Mouse (Mus musculus) left cerebral cortex, adult 2 months (tissue): ENCODE data around the gene Nelfa. TPM values are rescaled to one million over a fixed set of nuclear protein-coding genes. Genes with fewer than 3 reads are reported as not detected.

Source experiments
- DNase-seq, 2 experiments: peaks; one replicate each; pipeline ENCODE4 v3.0.0; 2021 to 2022; ENCODE audit warnings: low spot score in 2 of 2, mixed read lengths in 1 of 2; ENCODE audit errors: extremely low spot score in 1 of 2
- H3K27ac ChIP-seq: fragments of 200-600 bp; 2 replicates; pipeline ENCODE4 v1.8.1; 2022
- H3K4me3 ChIP-seq: fragments of 200-600 bp; 2 replicates; pipeline ENCODE4 v1.8.1; 2022
- CTCF ChIP-seq: fragments of 200-600 bp; IDR thresholded peaks from 2 replicates; pipeline ENCODE4 v1.8.1; 2022; ENCODE audit warnings: antibody characterized with exemption, mild to moderate bottlenecking, moderate library complexity
- intact Hi-C: fragments of 180-260 bp; cut with DNase I; formaldehyde crosslinking; loops from one replicate; pipeline ENCODE4 v1.15.1; 2025
- total RNA-seq, 2 experiments: library from RNA; stranded (reverse); gene quantifications; 2 replicates each; pipeline ENCODE4 v1.2.3; 2021

Nelfa gene
- total RNA-seq, 2 experiments from 2014 or later: 20.9 to 23.4 TPM

DNA sequence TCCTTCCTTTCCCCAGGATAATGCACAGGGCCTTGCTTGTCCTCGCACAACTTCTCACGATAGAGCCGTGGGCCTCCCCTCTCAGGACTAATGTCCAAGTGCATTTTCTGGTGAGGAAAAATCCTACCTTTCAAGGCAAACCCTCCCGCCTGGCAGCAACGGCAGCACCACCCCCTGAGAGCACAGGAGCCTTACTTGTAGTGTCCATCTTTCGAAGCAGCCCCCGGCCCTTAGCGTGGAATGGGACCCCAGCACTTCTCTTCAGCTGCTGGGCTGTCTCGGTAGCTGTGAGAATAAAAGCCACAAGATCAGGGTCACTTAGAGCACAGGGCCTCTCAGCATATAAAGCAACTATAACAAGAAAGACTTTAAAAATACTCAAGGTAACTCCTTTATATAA, 33.0 kb downstream of the Nelfa start:
- DNase-seq: no peak
- H3K27ac ChIP-seq: no peak overlapping the region
- intact Hi-C loops: no loop called here
- no peak overlapping the region for H3K4me3 ChIP-seq
- no peak for TF ChIP-seq CTCF

DNA sequence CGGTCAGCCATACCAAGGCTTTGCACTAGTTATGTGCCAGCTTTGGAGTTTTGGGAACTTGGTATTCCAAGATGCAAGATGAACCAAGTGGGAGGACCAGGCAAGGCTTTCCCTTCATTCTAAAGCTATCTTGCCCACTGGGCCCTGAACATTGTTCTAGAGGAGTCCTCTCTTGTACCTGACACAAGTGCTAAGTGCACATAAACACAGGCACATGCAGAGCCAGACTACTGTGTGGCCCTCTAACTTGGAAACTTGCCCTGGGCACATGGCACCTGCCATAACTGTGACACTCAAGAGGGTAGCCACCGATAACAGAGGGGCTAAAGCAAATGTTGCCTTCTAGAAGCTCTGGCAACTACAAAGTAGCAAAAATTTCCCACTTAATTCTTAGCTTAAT, 33.5 kb downstream of the Nelfa start:
- TF ChIP-seq CTCF: no peak
- no peak for DNase-seq
- no peak overlapping the region for H3K27ac ChIP-seq
- H3K4me3 ChIP-seq: no peak overlapping the region
- intact Hi-C loops: no loop called here

DNA sequence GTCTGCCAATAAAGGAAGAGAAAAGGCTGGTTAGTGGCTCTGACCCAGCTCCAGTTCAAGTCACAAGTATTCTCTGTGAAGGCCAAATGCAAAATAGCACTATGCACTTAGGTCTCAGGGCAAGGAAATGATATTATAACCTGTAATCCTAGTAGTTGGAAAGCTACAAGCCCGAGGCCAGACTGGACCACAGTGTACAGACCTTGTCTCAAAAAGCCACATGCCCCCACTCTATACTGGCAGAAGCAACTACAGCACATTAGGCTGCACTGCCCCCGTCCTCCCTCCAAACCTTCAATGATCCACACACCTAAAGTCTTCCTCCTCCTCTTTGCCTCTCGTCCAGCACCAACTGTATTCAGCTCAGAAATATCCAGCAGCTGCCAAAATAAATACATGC, 34.9 kb downstream of the Nelfa start:
- H3K27ac ChIP-seq: no peak overlapping the region
- intact Hi-C loops: no loop called here
- no peak for TF ChIP-seq CTCF
- no peak overlapping the region for H3K4me3 ChIP-seq
- DNase-seq: no peak

DNA sequence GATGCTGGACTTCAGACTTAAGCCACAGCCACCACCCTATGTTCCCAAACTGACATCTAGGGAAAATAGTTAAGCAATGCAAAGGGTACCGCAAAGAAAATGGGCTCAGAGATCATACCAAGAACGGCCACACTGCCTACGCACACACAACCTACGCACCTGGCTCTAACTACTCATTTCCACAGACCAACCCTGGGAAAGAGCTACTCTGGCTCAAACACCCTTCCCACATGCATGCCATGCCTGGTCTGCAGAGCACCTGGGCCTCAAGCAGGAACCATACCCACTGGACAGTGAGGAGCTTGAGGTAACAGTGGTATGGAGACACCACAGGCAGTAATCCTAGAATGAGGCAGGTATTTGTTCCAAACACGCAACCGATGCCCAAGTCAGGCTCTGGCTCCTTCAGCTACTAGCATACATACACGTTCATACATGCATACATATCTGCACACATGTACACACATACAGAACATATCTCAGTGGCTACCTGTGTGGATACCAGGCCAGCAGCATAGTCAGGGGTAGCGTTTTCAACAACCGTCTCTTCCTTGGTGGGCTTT, 35.4 kb downstream of the Nelfa start:
- no peak overlapping the region for H3K4me3 ChIP-seq
- intact Hi-C loops: no loop called here
- H3K27ac ChIP-seq: no peak overlapping the region
- no peak for TF ChIP-seq CTCF
- DNase-seq: no peak

- Histone ChIP-seq H3K4me3 (no peak overlapping the region), H3K27ac (no peak overlapping the region)
- no peak for TF ChIP-seq CTCF
- intact Hi-C loops: no loop called here
- no peak for DNase-seq
Measured at GRCm38 (mm10) chr5:33900101-33900500, 36.1 kb downstream of the Nelfa start.

DNA sequence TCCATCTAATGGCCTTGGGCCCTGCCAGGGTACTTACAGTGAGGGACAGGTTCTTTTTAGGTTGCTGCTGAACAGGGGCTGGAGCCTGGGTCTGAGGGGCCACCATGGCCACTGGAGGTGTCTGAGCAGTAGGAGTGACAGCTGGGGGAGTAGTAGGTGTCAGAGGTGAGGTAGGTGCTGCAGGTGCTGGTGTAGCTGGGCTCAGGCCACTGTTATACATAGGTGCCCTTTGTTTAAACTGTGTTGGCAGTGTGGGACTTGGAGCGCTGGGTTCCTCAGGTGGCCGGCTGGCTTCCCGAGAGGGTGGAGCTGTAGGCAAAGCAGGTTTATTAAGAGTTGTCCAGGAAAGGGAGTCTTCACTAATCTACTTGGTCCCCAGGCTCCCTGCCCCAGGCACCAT, 37.0 kb downstream of the Nelfa start:
- no peak for TF ChIP-seq CTCF
- no peak for DNase-seq
- no peak overlapping the region for H3K27ac ChIP-seq
- H3K4me3 ChIP-seq: no peak overlapping the region
- intact Hi-C loops: no loop called here

DNA sequence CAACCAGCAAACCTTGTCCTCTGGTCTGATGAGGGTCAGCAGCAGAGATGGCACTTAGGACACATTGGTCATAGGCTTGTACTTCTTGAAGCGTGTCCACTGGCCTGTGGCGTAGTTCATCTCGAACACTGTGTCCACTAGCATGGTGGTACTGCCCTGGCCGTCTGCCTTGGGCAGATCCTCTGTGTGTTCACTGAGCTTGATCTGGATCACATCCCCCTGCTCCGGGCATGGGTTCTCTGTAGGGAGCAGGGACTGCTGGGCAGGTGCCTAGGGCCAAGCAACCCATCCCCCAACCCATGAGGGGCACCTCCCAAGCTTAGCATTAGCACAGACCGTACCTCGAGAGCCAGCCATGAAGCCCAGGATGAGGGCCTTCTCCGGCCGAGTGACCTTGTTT, 37.5 kb downstream of the Nelfa start:
- no peak for TF ChIP-seq CTCF
- Histone ChIP-seq H3K4me3 (no peak overlapping the region), H3K27ac (no peak overlapping the region)
- no peak for DNase-seq
- intact Hi-C loops: no loop called here

GRCm38 (mm10) chr5:33897158-33897557, 39.1 kb downstream of the Nelfa start:
- no peak overlapping the region for H3K27ac ChIP-seq
- no peak overlapping the region for H3K4me3 ChIP-seq
- intact Hi-C loops: no loop called here
- DNase-seq: no peak
- TF ChIP-seq CTCF: no peak

- peak overlapping the region; percentile 50; the same call in 1 of the 2 replicates for H3K27ac ChIP-seq
- TF ChIP-seq CTCF: no peak
- intact Hi-C loops: no loop called here
- peak in 1 of 2 experiments; percentile 32 for DNase-seq
- no peak overlapping the region for H3K4me3 ChIP-seq
Measured at GRCm38 (mm10) chr5:33895116-33895515, 41.1 kb downstream of the Nelfa start.

GRCm38 (mm10) chr5:33893406-33893805, 42.8 kb downstream of the Nelfa start:
- intact Hi-C loops: no loop called here
- no peak for TF ChIP-seq CTCF
- DNase-seq: no peak
- no peak overlapping the region for H3K4me3 ChIP-seq
- no peak overlapping the region for H3K27ac ChIP-seq

DNA sequence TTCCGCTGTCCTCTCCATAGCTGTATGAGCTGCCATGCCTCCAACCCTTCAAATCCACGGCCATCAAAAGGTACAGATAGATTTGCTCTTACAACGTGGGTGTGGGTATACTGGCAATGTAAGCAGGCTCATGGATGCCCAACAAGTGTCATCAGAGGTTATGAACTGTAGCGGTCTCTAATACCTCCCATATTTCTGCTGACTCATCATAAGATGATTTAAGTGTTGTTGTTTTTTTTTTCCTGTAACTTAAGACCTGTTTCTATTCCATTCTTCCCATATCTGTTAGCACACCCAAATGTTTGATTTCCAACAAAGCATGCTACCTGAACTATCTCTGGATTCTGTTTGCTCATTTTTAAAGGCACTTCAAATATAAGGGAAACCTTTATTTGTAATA, 55.1 kb downstream of the Nelfa start:
- no peak for TF ChIP-seq CTCF
- no peak overlapping the region for H3K4me3 ChIP-seq
- intact Hi-C loops: no loop called here
- no peak overlapping the region for H3K27ac ChIP-seq
- DNase-seq: no peak

DNA sequence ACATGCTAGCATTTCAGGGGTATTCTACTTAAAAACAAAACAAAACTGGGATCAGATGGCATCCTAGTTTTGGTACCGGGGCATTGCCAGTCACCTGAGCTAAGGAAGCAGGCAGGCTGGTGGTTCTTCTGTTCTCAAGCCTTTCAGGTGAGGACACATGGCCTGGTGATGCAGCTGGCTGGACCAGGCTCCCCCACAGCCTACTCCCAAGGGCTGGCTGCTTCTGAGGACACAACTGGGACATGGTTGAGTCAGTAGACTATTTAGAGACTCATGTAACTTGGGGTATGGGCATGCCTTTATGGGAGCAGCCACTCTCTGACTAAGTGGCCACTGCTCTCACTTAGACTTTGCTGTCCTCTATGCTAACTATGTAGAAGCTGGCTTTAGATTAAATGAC, 60.7 kb downstream of the Nelfa start:
- Histone ChIP-seq H3K4me3 (no peak overlapping the region), H3K27ac (no peak overlapping the region)
- intact Hi-C loops: no loop called here
- TF ChIP-seq CTCF: no peak
- no peak for DNase-seq

GRCm38 (mm10) chr5:33857693-33858092, 78.5 kb downstream of the Nelfa start:
- DNase-seq: no peak
- TF ChIP-seq CTCF: no peak
- Histone ChIP-seq H3K27ac (no peak overlapping the region), H3K4me3 (no peak overlapping the region)
- intact Hi-C loops: no loop called here

GRCm38 (mm10) chr5:33854019-33854418, 82.2 kb downstream of the Nelfa start:
- no peak overlapping the region for H3K27ac ChIP-seq
- H3K4me3 ChIP-seq: no peak overlapping the region
- no peak for DNase-seq
- intact Hi-C loops: no loop called here
- TF ChIP-seq CTCF: peak; percentile 32
